In the genomic region with DNA sequence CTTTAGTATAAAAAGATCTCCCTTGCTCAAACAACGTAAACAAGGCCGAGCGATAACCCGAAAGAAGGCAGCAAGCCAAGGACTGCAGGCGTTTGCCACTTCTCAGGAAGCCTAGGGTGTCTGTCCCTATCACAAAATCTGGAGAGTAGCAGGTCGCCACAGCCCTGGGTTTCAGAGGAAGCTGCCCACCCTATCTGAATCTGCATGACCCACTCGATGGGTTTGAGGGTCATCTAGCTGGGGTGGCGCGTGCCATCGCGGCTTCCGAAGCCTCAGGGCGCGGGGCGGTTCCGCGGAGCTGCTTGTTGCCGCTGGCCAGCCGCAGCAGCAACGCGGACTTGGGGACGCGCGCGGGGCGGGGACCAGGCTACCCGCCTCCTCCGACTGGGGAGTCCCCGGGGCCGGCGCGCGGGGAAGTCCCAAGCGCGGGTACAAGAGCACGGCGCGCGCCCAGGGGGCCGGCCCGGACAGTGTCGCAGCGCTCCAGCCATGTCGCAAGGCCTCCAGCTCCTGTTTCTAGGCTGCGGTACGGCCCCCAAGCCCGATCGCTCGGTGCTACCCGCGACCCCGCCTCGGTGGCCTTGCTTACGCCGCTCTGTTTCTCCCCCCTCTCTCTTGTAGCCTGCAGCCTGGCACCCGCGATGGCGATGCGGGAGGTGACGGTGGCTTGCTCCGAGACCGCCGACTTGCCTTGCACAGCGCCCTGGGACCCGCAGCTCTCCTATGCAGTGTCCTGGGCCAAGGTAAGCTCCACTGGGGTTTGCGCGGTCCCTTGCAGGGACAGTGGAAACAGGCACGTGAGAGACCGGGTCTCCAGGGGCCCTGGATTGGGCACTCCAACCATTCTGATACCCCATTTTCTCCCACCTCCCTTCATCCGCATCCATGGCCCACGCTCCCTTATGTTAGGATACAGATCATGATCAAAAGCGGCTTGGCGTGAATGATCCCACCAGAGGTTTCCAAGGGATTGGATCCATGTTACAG, we compare ENCODE assay signal across 8 mouse cellular contexts. TPM values are rescaled to one million over a fixed set of nuclear protein-coding genes. Genes with fewer than 3 reads are reported as not detected.
DNase-seq lines count a peak whose midpoint lies in the region; ATAC-seq and TF ChIP-seq lines count a peak whose summit lies in the region.

Gene Cd83, plus strand, starts transcription at position 51 of the 987 bp plus-strand sequence.

- H3K9me3 ChIP-seq in hindbrain, postnatal 0 days (ENCODE audit: low read length), result no peaks in the 10 kb centered on the region
- no peaks in the 10 kb centered on the region for H3K9me3 ChIP-seq in megakaryocyte, embryonic 14.5 days

- DNase-seq in adrenal gland, adult (ENCODE audit: inconsistent age in 2 of 2, low spot score in 1 of 2), result peak; percentile 80 to 91
- DNase-seq in cerebellum, postnatal 14 days, result peak; percentile 60 to 66
- DNase-seq in gastrocnemius, postnatal 14 days, result peak; percentile 81
- DNase-seq in hindbrain, postnatal 0 days (ENCODE audit: low spot score), result peak; percentile 76
- DNase-seq in left cerebral cortex, postnatal 25 days (ENCODE audit: low spot score in 2 of 2), result peak; percentile 53 to 72
- peak; percentile 68 for DNase-seq in right cerebral cortex, postnatal 25 days
- DNase-seq in c-Kit-positive CD71-positive TER-119-positive erythroid progenitor cells, embryonic 14.5 days (ENCODE audit: low spot score), result no peak

- intact Hi-C loops in gastrocnemius, postnatal 14 days (cut with DNase I; ENCODE audit: low total_unique reads), result no loop called here
- intact Hi-C loops in left cerebral cortex, postnatal 25 days (cut with DNase I), result no loop called here

- WGBS in hindbrain, postnatal 0 days, result 4% methylated on average over 66 of the region's 73 CpGs

- H3K4me2 ChIP-seq in hindbrain, postnatal 0 days (ENCODE audit: low read depth, low read length), result peak within 1 kb of the TSS; percentile 98

- ATAC-seq in hindbrain, postnatal 0 days, result peak; percentile 83

- peak within 1 kb of the TSS; percentile 65 for H3K4me3 ChIP-seq in hindbrain, postnatal 0 days (ENCODE audit: low read length)
- peak within 1 kb of the TSS; percentile 90 for H3K4me3 ChIP-seq in megakaryocyte, embryonic 14.5 days (replicated peaks)

- peak within 1 kb of the TSS; percentile 78 for H3K9ac ChIP-seq in hindbrain, postnatal 0 days (replicated peaks; ENCODE audit: low read length)

- peak within 1 kb of the TSS; percentile 76 for H3K27ac ChIP-seq in hindbrain, postnatal 0 days

- no peaks in the 10 kb centered on the region for H3K27me3 ChIP-seq in hindbrain, postnatal 0 days (ENCODE audit: insufficient read depth, low read length)
- peaks cover 78% of the 10 kb centered on the region for H3K27me3 ChIP-seq in megakaryocyte, embryonic 14.5 days (replicated peaks)

- peaks cover 21% of the 10 kb centered on the region for H3K4me1 ChIP-seq in hindbrain, postnatal 0 days (ENCODE audit: insufficient read depth, low read length)
- H3K4me1 ChIP-seq in megakaryocyte, embryonic 14.5 days, result peaks cover 20% of the 10 kb centered on the region

- no peak for TF ChIP-seq CTCF in hindbrain, postnatal 0 days (IDR thresholded peaks at IDR 0.05; ENCODE audit: low read depth)

- H3K36me3 ChIP-seq in hindbrain, postnatal 0 days (ENCODE audit: insufficient read depth, low read length), result no peaks in the 10 kb centered on the region
- H3K36me3 ChIP-seq in megakaryocyte, embryonic 14.5 days (replicated peaks; ENCODE audit: low read length), result no peaks in the 10 kb centered on the region

RNA-seq across cellular contexts. Expression of gene Cd83, which starts in this region (rescaled TPM):
- total RNA-seq in gastrocnemius, postnatal 14 days (2021), result 1 to 10 TPM in 1 of 2 experiments, under 1 TPM in 1; 0.73 to 1.8 TPM
- 43.7 and 45.4 TPM in 2 replicates for total RNA-seq in hindbrain, postnatal 0 days (2014; rRNA removed)
- polyA plus RNA-seq in hindbrain, postnatal 0 days (2015; fragmentation: Nextera tagmentation; extraction: Ambion mirVana), result 38.5 and 38.6 TPM in 2 replicates
- 1 to 10 TPM; 8.2 to 8.7 TPM for total RNA-seq in left cerebral cortex, postnatal 25 days (2021)
- 2.3 and 4.4 TPM in 2 replicates for polyA plus RNA-seq in megakaryocyte, embryonic 14.5 days (2012; ENCODE audit: insufficient read depth, low replicate concordance)
